8 mouse cellular contexts compared by ENCODE assay signal in the genomic region with DNA sequence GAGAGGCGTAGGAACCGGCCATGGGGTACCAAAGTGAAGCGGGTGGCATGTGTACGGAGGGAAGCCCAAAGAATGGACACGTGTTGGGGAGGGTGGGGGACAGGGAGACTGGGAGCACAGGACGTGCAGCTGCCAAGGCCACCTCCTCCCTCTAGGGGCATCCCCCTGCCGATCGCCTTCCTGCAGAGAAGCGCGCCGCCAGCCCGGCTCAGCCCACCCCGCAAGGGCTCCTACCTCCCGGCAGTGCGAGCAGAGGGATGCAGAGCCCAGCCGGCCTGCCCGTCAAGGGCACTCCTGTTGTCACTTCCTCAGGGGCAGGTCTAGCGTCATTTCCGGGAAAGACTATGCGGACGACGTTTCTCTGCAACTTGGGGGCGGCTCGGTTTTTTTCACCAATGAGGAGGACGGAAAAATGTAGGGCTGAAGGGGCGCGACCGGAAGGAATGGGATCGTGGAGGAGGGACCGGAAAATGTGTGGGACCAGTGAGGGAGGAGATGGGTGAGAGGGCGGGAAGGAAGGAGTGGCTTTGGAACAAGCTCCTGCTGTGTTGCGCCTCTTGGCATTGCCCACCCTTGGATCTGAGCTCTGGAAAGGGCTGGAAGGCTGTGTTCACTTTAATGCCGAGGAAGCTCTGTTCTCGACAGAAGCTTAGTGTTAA. TPM values are rescaled to one million over a fixed set of nuclear protein-coding genes. Genes with fewer than 3 reads are reported as not detected.
DNase-seq lines count a peak whose midpoint lies in the region; ATAC-seq and TF ChIP-seq lines count a peak whose summit lies in the region.

Gene Txn2, minus strand, starts transcription at position 334 of the 659 bp plus-strand sequence.

- H3K9ac ChIP-seq in ES-Bruce4 (ENCODE audit: low read depth, poor library complexity, severe bottlenecking): peak within 1 kb of the TSS; percentile 61
- H3K9ac ChIP-seq in forebrain, embryonic 13.5 days: peak within 1 kb of the TSS; percentile 79
- H3K9ac ChIP-seq in liver, postnatal 0 days (replicated peaks): peak within 1 kb of the TSS; percentile 76
- peak within 1 kb of the TSS; percentile 66 for H3K9ac ChIP-seq in neural tube, embryonic 14.5 days (replicated peaks; ENCODE audit: low read depth, low read length)

- peak; percentile 28 for TF ChIP-seq POLR2A in ES-Bruce4 (IDR thresholded peaks at IDR 0.05; ENCODE audit: insufficient read depth, low read length)

- H3K4me1 ChIP-seq in ES-Bruce4 (ENCODE audit: control insufficient read depth, insufficient read depth, low read length): no peaks in the 10 kb centered on the region
- H3K4me1 ChIP-seq in forebrain, embryonic 13.5 days: peaks cover 28% of the 10 kb centered on the region
- H3K4me1 ChIP-seq in liver, postnatal 0 days (ENCODE audit: insufficient read depth): peaks cover 47% of the 10 kb centered on the region
- peaks cover 13% of the 10 kb centered on the region for H3K4me1 ChIP-seq in neural tube, embryonic 14.5 days (ENCODE audit: control insufficient read depth, insufficient read depth, low read length)

- peak; percentile 98 for DNase-seq in heart, postnatal 10 days
- peak; percentile 99 for DNase-seq in large intestine, adult 2 months (ENCODE audit: low read depth, low spot score)
- DNase-seq in liver, postnatal 0 days: peak; percentile 96
- DNase-seq in testis, postnatal 10 days (ENCODE audit: low spot score): peak; percentile 90

- H3K4me3 ChIP-seq in ES-Bruce4 (ENCODE audit: low read depth, low read length): peak within 1 kb of the TSS; percentile 86
- H3K4me3 ChIP-seq in forebrain, embryonic 13.5 days: peak within 1 kb of the TSS; percentile 73
- peak within 1 kb of the TSS; percentile 69 for H3K4me3 ChIP-seq in liver, postnatal 0 days (ENCODE audit: low read depth, low read length)
- H3K4me3 ChIP-seq in neural tube, embryonic 14.5 days (ENCODE audit: low read depth, low read length): peak within 1 kb of the TSS; percentile 54

- H3K27me3 ChIP-seq in ES-Bruce4 (ENCODE audit: control insufficient read depth, insufficient read depth, low read length, poor library complexity, severe bottlenecking): no peaks in the 10 kb centered on the region
- no peaks in the 10 kb centered on the region for H3K27me3 ChIP-seq in forebrain, embryonic 13.5 days
- H3K27me3 ChIP-seq in liver, postnatal 0 days (ENCODE audit: insufficient read depth, low read length): no peaks in the 10 kb centered on the region
- H3K27me3 ChIP-seq in neural tube, embryonic 14.5 days (ENCODE audit: control insufficient read depth, insufficient read depth, low read length): no peaks in the 10 kb centered on the region

- ATAC-seq in cerebellum, adult (ENCODE audit: insufficient number of reproducible peaks, low FRiP score, low TSS enrichment): peak; percentile 92
- ATAC-seq in forebrain, embryonic 13.5 days: peak; percentile 98
- ATAC-seq in liver, postnatal 0 days: peak; percentile 91
- peak; percentile 96 for ATAC-seq in neural tube, embryonic 14.5 days (ENCODE audit: low read depth)

- peak within 1 kb of the TSS; percentile 73 for H3K4me2 ChIP-seq in forebrain, embryonic 13.5 days
- peak within 1 kb of the TSS; percentile 81 for H3K4me2 ChIP-seq in liver, postnatal 0 days (ENCODE audit: low read depth, low read length)
- H3K4me2 ChIP-seq in neural tube, embryonic 14.5 days (ENCODE audit: low read depth, low read length): peak within 1 kb of the TSS; percentile 80

- peaks cover 32% of the 10 kb centered on the region for H3K36me3 ChIP-seq in ES-Bruce4 (ENCODE audit: control insufficient read depth, insufficient read depth, low read length, poor library complexity, severe bottlenecking)
- peaks cover 31% of the 10 kb centered on the region for H3K36me3 ChIP-seq in forebrain, embryonic 13.5 days (ENCODE audit: poor library complexity, severe bottlenecking)
- H3K36me3 ChIP-seq in liver, postnatal 0 days (replicated peaks; ENCODE audit: insufficient read depth, low read length): peaks cover 19% of the 10 kb centered on the region
- H3K36me3 ChIP-seq in neural tube, embryonic 14.5 days (ENCODE audit: control insufficient read depth, insufficient read depth, low read length): peaks cover 8% of the 10 kb centered on the region

- WGBS in forebrain, embryonic 13.5 days: under 1% methylated on average over 34 of the region's 34 CpGs
- WGBS in large intestine, adult 2 months: under 1% methylated on average over 34 of the region's 34 CpGs
- under 1% methylated on average over 34 of the region's 34 CpGs for WGBS in liver, postnatal 0 days (ENCODE audit: insufficient replicate concordance)
- under 1% methylated on average over 33 of the region's 34 CpGs for WGBS in neural tube, embryonic 14.5 days

- TF ChIP-seq EP300 in ES-Bruce4 (IDR thresholded peaks at IDR 0.05; ENCODE audit: insufficient read depth, low read depth, low read length): 0 out of 2 replicates have a peak, but pooled peaks have one; percentile 18
- peak; percentile 81; the same call in 1 of the 2 replicates for TF ChIP-seq EP300 in liver, postnatal 0 days (IDR thresholded peaks at IDR 0.05; ENCODE audit: low read depth)

- intact Hi-C loops in heart, postnatal 10 days (cut with DNase I): no loop called here

- H3K9me3 ChIP-seq in ES-Bruce4 (replicated peaks; ENCODE audit: control insufficient read depth, insufficient read depth, low read length, poor library complexity, severe bottlenecking): no peaks in the 10 kb centered on the region
- H3K9me3 ChIP-seq in forebrain, embryonic 13.5 days (replicated peaks): no peaks in the 10 kb centered on the region
- no peaks in the 10 kb centered on the region for H3K9me3 ChIP-seq in liver, postnatal 0 days (ENCODE audit: low read length)
- no peaks in the 10 kb centered on the region for H3K9me3 ChIP-seq in neural tube, embryonic 14.5 days (ENCODE audit: control insufficient read depth, low read length)

- no peak within 1 kb of the TSS for H3K27ac ChIP-seq in ES-Bruce4 (ENCODE audit: insufficient read depth, low read length)
- H3K27ac ChIP-seq in forebrain, embryonic 13.5 days: peak within 1 kb of the TSS; percentile 90
- H3K27ac ChIP-seq in liver, postnatal 0 days (ENCODE audit: low read depth): peak within 1 kb of the TSS; percentile 94
- H3K27ac ChIP-seq in neural tube, embryonic 14.5 days (ENCODE audit: low read depth, low read length): peak within 1 kb of the TSS; percentile 91

- no peak for TF ChIP-seq CTCF in ES-Bruce4 (IDR thresholded peaks at IDR 0.05; ENCODE audit: low read depth, low read length)
- peak; percentile 31; the same call in 1 of the 2 replicates for TF ChIP-seq CTCF in liver, postnatal 0 days (IDR thresholded peaks at IDR 0.05; ENCODE audit: low read depth)

RNA-seq across cellular contexts. Expression of gene Txn2, which starts in this region (rescaled TPM):
- 167 and 174 TPM in 2 replicates for polyA plus RNA-seq in ES-Bruce4 (2011; ENCODE audit: insufficient read depth, insufficient read length, low read depth, missing spikeins)
- polyA plus RNA-seq in forebrain, embryonic 13.5 days (2015; fragmentation: Nextera tagmentation; extraction: Ambion mirVana): 234 and 249 TPM in 2 replicates
- 100 to 1,000 TPM; 200 to 221 TPM for total RNA-seq in heart, postnatal 10 days (2021)
- 256 and 267 TPM in 2 replicates for polyA plus RNA-seq in large intestine, adult 2 months (2012; rRNA removed)
- polyA plus RNA-seq in liver, postnatal 0 days (2015; fragmentation: Nextera tagmentation; extraction: Ambion mirVana): 258 and 261 TPM in 2 replicates
- 208 and 212 TPM in 2 replicates for polyA plus RNA-seq in neural tube, embryonic 14.5 days (2014; fragmentation: Nextera tagmentation; extraction: Ambion mirVana)
